Mouse (Mus musculus) gastrocnemius, postnatal 14 days (tissue): Measurements from ENCODE around the gene Chst12. TPM values are rescaled to one million over a fixed set of nuclear protein-coding genes. Genes with fewer than 3 reads are reported as not detected.

Source experiments
- DNase-seq: peaks from one replicate; pipeline ENCODE4 v3.0.0; 2021; ENCODE audit warnings: mixed read lengths
- intact Hi-C: fragments of 180-260 bp; cut with DNase I; formaldehyde crosslinking; loops from one replicate; pipeline ENCODE4 v1.15.1; 2025; ENCODE audit warnings: low total_unique reads
- total RNA-seq, 2 experiments: library from RNA; stranded (reverse); gene quantifications; 2 replicates each; pipeline ENCODE4 v1.2.3; 2021

Chst12 gene
- total RNA-seq, 2 experiments from 2014 or later = 9.7 to 10.6 TPM

DNA sequence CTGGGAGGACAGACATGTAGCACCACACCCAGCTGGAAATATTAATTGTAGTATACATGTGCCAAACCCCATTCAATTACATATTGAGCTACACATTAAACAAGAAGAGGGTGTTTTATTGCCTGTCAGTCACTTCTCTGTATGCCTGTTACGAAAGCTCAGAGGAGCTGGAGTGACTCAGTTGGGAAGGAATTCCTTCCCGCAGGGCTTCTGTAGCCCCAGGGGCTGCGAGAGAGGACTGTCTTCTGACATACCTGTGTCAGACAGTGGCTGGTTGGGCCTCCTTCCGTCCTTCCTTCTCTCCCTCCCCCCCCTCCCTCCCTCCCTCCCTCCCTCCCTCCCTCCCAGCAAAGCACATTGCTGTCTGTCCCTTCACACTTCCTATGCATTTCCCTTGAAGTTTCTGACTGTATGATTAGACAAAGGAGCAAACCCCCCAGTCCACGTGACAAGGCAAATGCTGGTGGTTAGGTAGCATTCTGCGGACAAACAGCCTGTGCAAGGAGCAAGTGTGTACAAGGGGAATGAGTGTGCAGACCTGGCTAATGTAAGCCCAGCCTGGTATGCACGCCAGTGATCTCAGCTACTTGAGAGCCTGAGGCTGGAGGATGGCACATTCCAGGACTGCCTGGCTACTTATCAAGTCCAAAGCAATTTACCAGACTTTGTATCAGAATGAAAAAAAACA lies 9.6 kb downstream of the Chst12 start:
- intact Hi-C loops = no loop called here
- no peak for DNase-seq

DNA sequence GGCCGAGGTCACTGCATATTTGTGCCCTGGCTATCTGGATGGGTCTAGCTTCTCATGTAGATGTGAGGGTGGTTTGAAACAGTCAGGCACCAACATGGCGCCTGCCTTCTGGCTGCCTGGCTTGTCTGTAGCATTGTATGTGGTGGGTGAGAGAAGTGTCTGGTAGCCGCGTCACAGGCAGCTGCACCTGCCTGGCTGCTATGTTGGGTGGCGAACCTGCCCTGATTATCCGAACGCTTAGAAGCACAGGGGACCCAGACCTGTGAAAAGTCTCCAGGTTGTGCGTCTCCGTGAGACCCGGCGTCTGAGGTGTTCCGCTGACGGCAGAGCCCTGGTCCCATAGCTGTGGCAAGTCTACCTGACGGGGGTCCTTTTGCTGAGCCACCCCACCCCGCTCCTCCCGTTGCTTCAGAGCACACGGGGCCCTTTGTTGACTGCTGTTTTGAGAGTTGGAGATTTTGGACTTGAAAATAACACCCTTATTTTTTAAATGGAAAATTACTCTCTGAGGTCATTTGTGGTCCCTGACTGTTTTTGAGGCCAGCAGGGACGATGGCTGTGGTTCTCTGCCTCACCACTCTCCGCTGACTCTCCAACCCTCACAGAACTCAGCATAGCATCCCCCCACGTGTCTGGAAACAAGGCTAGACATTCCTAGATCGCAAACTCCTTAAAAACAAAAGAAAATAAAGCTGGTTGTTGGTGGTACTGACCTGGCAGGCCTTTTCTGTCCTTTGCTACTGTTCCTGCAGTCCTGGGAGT lies 12.0 kb downstream of the Chst12 start:
- no peak for DNase-seq

GRCm38 (mm10) chr5:140517921-140518230 lies 12.5 kb downstream of the Chst12 start:
- DNase-seq = no peak
- intact Hi-C loops = no loop called here

More for the DNA sequence above, 12.0 kb downstream of the Chst12 start:
- intact Hi-C loops = no loop called here

DNA sequence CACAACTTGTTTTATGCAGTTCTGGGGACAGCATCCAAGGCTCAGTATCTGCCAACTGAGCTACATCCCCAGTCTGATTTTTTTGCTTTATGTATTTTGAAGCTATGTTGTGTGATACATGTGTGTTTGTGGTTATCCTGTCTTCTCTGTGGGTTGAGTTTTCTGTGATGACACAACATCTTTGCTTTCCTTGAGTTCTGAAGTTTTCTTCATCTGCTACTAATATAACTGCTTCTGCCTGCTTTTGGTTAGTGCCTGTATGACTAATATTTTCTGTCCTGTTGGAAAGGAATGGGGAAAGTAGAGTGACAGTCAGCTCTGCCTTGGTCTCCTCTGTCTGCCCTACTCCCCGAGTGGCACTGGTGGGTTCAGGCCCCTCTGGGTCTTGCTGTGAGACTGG lies 15.8 kb downstream of the Chst12 start:
- intact Hi-C loops = no loop called here
- no peak for DNase-seq

DNA sequence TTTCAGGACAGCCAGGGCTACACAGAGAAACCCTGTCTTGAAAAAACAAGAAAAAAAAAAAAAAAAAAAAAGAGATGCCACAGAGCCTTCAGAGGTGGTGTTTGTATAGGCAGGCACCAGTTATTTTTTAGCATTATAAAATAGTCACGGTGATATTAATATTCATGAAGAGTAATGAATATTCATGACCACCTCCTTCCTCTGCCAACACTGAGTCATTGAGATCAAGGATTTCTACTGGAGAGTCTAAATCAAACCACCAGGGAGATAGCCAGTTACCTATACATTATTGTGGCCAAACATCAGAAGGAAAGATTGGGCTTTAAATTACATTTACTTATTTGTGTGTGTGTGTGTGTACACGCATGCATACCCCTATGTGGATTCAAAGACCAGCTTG lies 21.4 kb downstream of the Chst12 start:
- intact Hi-C loops = no loop called here
- no peak for DNase-seq

DNA sequence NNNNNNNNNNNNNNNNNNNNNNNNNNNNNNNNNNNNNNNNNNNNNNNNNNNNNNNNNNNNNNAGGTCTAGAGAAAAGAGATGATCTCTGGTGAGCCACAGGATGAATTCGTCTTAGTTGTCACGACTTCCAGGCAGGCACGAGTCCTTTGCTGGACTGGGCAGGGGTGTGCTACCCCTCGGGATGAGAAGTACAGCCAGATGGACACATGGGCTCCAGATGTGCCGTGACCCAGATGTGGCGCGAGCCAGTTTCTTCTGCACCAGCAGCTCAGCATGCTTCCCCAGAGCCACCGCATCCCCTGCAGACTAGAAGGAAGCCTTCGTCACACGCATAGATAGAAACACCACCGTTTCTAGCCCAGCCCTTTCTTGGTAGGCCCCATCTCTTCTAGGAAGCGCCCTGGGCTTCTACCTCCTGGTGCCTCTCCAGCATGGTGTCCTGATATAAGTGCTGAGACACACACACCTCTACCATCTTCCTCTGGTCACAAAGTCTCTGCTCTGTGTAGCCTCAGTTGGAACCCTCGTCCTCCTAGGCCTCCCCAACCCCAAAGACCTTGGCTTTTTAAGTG lies 32.8 kb downstream of the Chst12 start:
- intact Hi-C loops = loop anchor here (5.0 kb wide), 1 partner anchor 124 kb away; no protein-coding TSS in a partner anchor
- DNase-seq = peak; percentile 21

GRCm38 (mm10) chr5:140540106-140540505 lies 34.8 kb downstream of the Chst12 start:
- intact Hi-C loops = loop anchor here (2.0 kb wide), 1 partner anchor 79 kb away; no protein-coding TSS in a partner anchor
- DNase-seq = peak; percentile 76

GRCm38 (mm10) chr5:140542811-140543575 lies 37.6 kb downstream of the Chst12 start:
- no peak for DNase-seq
- intact Hi-C loops = no loop called here

GRCm38 (mm10) chr5:140545651-140546050 lies 40.3 kb downstream of the Chst12 start:
- intact Hi-C loops = no loop called here
- DNase-seq = no peak

GRCm38 (mm10) chr5:140546332-140546731 lies 41.0 kb downstream of the Chst12 start:
- DNase-seq = no peak
- intact Hi-C loops = no loop called here

GRCm38 (mm10) chr5:140549306-140550047 lies 44.1 kb downstream of the Chst12 start:
- intact Hi-C loops = no loop called here

DNA sequence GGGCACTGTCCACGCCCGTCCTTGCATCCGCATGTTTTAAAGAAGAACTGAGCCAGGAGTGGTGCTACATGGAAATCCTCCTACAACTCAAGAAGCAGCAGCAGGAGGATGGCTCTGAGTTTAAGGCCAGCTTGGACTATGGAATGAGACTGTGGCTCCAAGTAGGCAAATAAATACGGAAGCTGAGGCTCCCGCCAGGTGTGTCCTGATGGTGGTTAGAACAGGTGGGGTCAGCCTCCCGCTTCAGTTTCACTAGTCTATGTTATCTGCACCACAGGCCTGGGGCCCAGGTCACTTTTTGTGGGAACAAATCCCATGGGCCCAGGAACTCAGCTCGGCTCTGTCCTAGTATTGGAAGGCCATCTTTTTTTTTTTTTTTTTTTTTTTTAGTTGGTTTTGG lies 48.4 kb downstream of the Chst12 start:
- DNase-seq = peak; percentile 0
- intact Hi-C loops = no loop called here

More at GRCm38 (mm10) chr5:140549306-140550047, 44.1 kb downstream of the Chst12 start:
- DNase-seq = no peak

DNA sequence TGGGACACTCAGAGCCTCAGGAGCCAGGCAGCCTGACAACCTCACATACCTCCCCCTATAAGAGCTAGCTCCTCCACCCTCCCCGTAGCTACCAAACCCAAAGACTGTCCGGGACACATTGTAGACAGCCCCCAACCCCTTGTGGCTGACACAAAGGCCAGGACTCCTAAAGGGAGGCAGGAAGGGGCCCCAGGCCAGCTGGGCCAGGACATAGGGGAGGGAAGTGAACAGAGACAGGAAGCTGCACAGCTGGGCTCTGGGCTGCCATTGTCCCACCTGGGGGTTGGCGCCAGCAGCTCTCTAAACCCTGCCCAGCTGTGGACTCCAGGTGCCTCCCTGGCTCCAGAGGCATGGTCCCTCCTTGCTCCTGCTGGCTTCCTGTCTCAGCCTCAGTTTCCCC lies 51.5 kb downstream of the Chst12 start:
- intact Hi-C loops = no loop called here

DNA sequence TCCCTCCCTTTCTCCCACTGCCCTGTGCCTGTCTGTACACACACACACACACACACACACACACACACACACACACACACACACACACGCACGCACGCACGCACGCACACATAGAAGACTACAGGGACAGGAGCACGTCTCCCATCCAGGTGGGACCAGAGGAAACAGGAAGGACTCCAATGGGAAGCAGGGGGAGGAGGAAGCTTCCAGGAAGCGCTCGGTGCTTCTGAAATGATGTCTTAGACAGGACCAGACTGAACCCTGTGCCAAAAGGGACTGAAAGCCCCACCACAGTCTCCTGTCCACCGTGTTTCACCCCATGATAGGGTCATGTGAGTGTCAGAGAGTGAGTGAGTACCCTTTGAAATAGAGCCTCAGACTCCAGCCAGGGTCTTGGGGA lies 57.3 kb downstream of the Chst12 start:
- no peak for DNase-seq
- intact Hi-C loops = no loop called here

More for the DNA sequence above, 51.5 kb downstream of the Chst12 start:
- DNase-seq = no peak

DNA sequence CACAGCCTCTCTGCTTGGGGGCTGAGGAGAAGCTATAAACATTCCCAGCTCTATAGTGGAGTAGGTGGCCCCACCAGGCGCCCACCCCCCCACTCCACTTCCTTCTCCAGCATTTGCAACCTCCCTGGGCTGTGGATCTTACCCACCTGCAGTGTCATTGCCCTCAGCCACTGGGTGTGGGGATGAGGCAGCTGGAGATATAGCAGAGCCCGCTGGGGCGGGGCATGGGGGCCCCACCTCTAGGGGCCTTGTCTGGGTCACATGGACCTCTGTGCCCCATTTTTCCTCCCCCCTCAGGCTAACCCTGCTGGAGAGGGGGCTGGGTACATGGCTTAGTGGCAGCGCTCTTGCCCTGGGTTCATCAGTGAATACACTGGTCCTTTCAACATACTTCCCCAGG lies 59.5 kb downstream of the Chst12 start, which contains the start of gene Grifin:
Gene Grifin, minus strand, starts transcription at position 176 of the 400 bp plus-strand sequence.
- DNase-seq = no peak
- intact Hi-C loops = no loop called here

GRCm38 (mm10) chr5:140565451-140565850 lies 60.1 kb downstream of the Chst12 start:
- intact Hi-C loops = no loop called here
- DNase-seq = peak; percentile 80

- intact Hi-C loops = no loop called here
- peak; percentile 56 for DNase-seq
Observed at GRCm38 (mm10) chr5:140565856-140566255, 60.5 kb downstream of the Chst12 start.

DNA sequence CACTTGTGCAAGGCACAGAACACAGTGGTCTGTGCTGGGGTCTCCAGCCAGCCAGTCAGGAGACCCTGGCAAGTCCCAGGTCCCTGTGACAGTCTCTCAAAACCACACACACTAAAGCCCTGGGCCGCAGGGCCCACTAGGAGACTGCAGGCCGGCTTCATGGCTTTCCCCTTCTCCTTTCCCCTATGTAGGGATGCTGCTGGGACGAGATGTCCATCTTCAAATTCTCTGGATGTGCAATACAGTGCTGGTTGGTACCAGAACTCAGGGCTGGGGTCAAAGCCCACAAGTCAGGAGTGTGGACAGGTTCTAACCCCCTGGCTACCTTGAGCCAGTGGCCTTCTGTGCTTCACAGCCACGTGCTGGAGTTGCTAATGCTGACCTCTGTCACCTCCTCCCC lies 60.9 kb downstream of the Chst12 start:
- intact Hi-C loops = no loop called here
- no peak for DNase-seq

- intact Hi-C loops = no loop called here
- peak; percentile 68 for DNase-seq
Observed at GRCm38 (mm10) chr5:140567321-140567720, 62.0 kb downstream of the Chst12 start.
